In the genomic region with DNA sequence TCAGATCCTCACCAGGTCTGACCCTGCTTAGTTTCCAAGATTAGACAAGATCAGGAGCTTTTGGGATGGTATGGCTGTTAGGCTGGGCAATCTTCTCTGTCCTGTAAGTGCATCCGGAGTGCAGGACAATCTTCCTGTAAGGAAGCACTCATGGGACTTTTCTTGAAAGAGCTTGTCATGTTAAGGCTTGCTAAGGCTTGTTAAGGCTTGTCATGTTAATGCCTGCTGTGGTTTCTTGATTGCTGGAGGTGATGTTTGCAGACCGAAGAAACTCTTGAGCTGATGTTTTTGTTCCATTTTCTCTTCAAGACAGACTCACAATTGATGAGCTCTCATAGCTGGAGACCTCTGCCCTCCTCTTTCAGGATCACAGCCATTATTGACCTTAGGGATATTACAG, we compare ENCODE assay signal across 30 mouse cellular contexts.
"Had no signal": no experiment of that assay in that cellular context is flagged by ENCODE, and none has a peak within 500 bp of the region (broad histone marks: within the 10 kb centered on the region; RNA-seq: fewer than 3 reads in every experiment).

No protein-coding gene starts in this region.

- H3K9me3 ChIP-seq: limb, embryonic 10.5 days; limb, embryonic 12.5 days; limb, embryonic 13.5 days; limb, embryonic 15.5 days; liver, embryonic 12.5 days; liver, embryonic 13.5 days; liver, embryonic 15.5 days; lung, embryonic 15.5 days; megakaryocyte, embryonic 14.5 days; midbrain, embryonic 10.5 days; midbrain, embryonic 12.5 days; midbrain, embryonic 13.5 days; midbrain, embryonic 15.5 days; neural tube, embryonic 12.5 days had no signal

- H3K36me3 ChIP-seq: limb, embryonic 10.5 days; limb, embryonic 12.5 days; limb, embryonic 13.5 days; limb, embryonic 15.5 days; liver, embryonic 12.5 days; liver, embryonic 13.5 days; liver, embryonic 15.5 days; lung, embryonic 15.5 days; midbrain, embryonic 10.5 days; midbrain, embryonic 12.5 days; midbrain, embryonic 13.5 days; midbrain, embryonic 15.5 days; neural tube, embryonic 12.5 days had no signal

- H3K9ac ChIP-seq: limb, embryonic 12.5 days; limb, embryonic 13.5 days; limb, embryonic 15.5 days; liver, embryonic 12.5 days; liver, embryonic 13.5 days; liver, embryonic 14.5 days; liver, embryonic 15.5 days; liver, postnatal 0 days; lung, embryonic 14.5 days; lung, embryonic 15.5 days; midbrain, embryonic 12.5 days; midbrain, embryonic 13.5 days; midbrain, embryonic 15.5 days; neural tube, embryonic 12.5 days had no signal

- H3K27ac ChIP-seq: limb, embryonic 10.5 days; limb, embryonic 12.5 days; limb, embryonic 13.5 days; limb, embryonic 15.5 days; liver, embryonic 12.5 days; liver, embryonic 13.5 days; liver, embryonic 14.5 days; liver, embryonic 15.5 days; lung, embryonic 15.5 days; macrophage; midbrain, embryonic 10.5 days; midbrain, embryonic 12.5 days; midbrain, embryonic 13.5 days; midbrain, embryonic 15.5 days; neural tube, embryonic 12.5 days had no signal

- H3K27me3 ChIP-seq: limb, embryonic 12.5 days; limb, embryonic 13.5 days; limb, embryonic 15.5 days; liver, embryonic 12.5 days; liver, embryonic 13.5 days; liver, embryonic 15.5 days; lung, embryonic 15.5 days; megakaryocyte, embryonic 14.5 days; midbrain, embryonic 12.5 days; midbrain, embryonic 13.5 days; midbrain, embryonic 15.5 days; neural tube, embryonic 12.5 days had no signal

- H3K4me2 ChIP-seq: limb, embryonic 12.5 days; limb, embryonic 13.5 days; limb, embryonic 15.5 days; liver, embryonic 11.5 days; liver, embryonic 12.5 days; liver, embryonic 13.5 days; liver, embryonic 15.5 days; lung, embryonic 14.5 days; lung, embryonic 15.5 days; midbrain, embryonic 11.5 days; midbrain, embryonic 12.5 days; midbrain, embryonic 13.5 days; midbrain, embryonic 15.5 days; neural tube, embryonic 12.5 days had no signal

- DNase-seq: left cerebral cortex, postnatal 4 days; liver; liver, embryonic 13.5 days; liver, postnatal 0 days; lung, adult 18-20 months; lung, adult 2 months; lung, embryonic 14.5 days; lung, postnatal 10 days; lung, postnatal 14 days; lung, postnatal 36 days; lung, postnatal 4 days; midbrain, embryonic 14.5 days had no signal

- H3K4me3 ChIP-seq: limb, embryonic 10.5 days; limb, embryonic 12.5 days; limb, embryonic 13.5 days; limb, embryonic 15.5 days; liver, embryonic 12.5 days; liver, embryonic 13.5 days; liver, embryonic 15.5 days; lung, embryonic 15.5 days; megakaryocyte, embryonic 14.5 days; midbrain, embryonic 10.5 days; midbrain, embryonic 12.5 days; midbrain, embryonic 13.5 days; midbrain, embryonic 15.5 days; myocyte; neural tube, embryonic 12.5 days had no signal

- H3K4me1 ChIP-seq: limb, embryonic 10.5 days; limb, embryonic 12.5 days; limb, embryonic 13.5 days; limb, embryonic 15.5 days; liver, embryonic 12.5 days; liver, embryonic 13.5 days; liver, embryonic 15.5 days; megakaryocyte, embryonic 14.5 days; midbrain, embryonic 10.5 days; midbrain, embryonic 12.5 days; midbrain, embryonic 13.5 days; midbrain, embryonic 15.5 days; neural tube, embryonic 12.5 days had no signal
